Mouse (Mus musculus) liver, embryonic 14.5 days (tissue): ENCODE results near the gene Ccdc30.

Experiments
- CTCF ChIP-seq: IDR thresholded peaks from 2 replicates; pipeline ENCODE4 v1.5.1; 2016; ENCODE audit warnings: antibody characterized with exemption, low read depth, control low read depth
- EP300 ChIP-seq: IDR thresholded peaks from 2 replicates; pipeline ENCODE4 v1.6.1; 2016; ENCODE audit warnings: antibody characterized with exemption, low read depth

DNA sequence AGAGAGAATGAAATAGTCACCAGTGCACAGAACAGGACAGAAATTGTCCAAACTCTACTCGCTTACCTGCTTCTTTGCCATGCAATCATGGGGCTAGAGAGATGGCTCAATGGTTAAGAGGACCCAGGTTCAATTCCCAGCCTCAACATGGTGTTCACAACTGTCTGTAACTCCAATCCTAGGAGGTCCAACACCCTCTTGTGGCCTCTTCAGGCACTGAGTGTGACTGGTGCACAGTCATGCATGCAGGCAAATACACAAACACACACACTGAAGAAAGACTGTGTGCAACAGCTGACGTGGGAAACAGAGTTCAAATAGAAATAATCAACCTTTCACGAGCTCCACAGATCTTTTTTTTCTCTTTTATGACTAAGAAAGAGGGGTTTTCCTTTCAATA, 53.1 kb downstream of the Ccdc30 start:
- TF ChIP-seq CTCF (no peak), EP300 (no peak)
